Mouse (Mus musculus): ENCODE measurements at regions not wholly inside any gene's neighbourhood (a gene's known extent, or its start where the extent isn't known, plus 50 kb on each side); places are given as distances from the start of the nearest gene placed in this dataset.

DNA sequence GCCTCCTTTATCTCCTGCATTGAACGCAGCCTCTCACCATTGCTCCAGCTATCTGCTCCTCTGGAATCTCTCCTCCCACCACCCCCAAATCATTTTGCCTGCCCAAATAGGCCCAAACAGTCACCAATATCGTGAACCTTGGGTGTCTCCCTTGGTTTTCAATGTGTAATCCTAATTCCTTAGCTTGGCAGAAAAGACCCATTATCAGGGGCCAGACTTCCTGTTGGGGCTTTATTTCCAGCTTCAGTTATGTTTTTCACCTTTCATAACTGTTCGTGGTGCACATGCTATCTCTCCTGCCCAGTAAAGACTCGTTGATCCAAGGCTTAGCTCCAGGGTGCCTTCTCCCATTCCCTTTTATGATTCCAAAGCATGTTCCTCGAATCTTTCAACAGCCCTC lies 142.4 kb upstream of the Eya4 start:
- no peak for DNase-seq (ENCODE audit: inconsistent age in 2 of 2, low spot score in 1 of 2)

DNA sequence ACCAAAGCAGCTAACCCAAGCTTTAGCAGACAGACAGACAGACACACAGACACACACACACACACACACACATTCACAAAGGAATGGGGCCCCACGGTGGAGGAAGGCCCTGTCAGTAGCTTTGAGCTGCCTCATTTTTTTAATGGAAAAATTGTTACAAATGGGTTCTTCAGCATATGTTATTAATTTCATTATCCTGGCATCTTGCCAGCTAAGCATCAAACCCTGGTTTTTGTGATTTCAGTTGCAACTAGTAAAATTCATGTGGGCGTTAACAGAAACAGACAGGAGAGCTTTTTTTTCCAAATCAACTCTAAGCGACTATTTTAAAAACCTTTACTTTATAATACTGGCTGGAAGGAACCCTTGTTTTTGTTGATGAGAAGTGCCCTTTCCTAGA lies 138.4 kb upstream of the Eya4 start:
- DNase-seq (ENCODE audit: inconsistent age in 2 of 2, low spot score in 1 of 2), result peak in 1 of 2 experiments; percentile 14

DNA sequence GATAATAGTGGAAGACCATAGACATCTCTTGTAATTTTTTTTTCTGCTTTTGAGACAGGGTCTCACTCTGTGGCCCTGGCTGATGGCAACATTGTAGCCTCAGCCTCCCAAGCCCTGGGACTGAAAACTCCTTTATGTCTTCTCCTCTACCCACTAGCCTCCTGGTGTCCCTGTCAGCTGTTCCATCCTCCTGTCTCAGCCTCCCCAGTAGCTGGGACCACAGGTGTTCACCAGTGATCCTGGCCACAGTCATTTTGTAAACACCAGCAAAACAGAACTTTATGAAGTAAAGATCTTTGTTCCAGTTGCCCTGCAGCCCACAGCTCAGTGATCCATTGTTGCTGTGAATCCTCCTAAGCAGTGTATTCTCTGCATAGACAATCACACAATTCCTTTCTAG lies 129.9 kb upstream of the Eya4 start:
- DNase-seq (ENCODE audit: inconsistent age in 2 of 2, low spot score in 1 of 2), result peak in 1 of 2 experiments; percentile 11

DNA sequence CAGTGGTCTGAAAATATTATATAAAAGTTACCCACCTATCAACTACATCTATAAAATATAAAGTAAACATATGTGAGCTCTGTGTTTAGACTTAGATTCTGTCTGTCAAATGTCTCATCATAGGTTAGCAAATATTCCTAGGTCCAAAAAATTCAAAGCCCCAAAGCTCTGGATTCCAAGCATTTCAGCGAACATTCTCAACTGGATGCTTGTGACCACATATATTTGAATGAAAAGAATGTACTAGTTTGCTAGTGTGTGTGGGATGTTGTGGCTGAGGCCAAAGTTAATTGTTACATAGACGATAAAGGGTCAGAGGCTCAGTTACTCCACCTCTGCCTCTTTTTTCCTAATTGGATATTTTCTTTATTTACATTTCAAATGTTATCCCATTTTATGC lies 128.3 kb upstream of the Eya4 start:
- DNase-seq (ENCODE audit: inconsistent age in 2 of 2, low spot score in 1 of 2), result peak in 1 of 2 experiments; percentile 9

DNA sequence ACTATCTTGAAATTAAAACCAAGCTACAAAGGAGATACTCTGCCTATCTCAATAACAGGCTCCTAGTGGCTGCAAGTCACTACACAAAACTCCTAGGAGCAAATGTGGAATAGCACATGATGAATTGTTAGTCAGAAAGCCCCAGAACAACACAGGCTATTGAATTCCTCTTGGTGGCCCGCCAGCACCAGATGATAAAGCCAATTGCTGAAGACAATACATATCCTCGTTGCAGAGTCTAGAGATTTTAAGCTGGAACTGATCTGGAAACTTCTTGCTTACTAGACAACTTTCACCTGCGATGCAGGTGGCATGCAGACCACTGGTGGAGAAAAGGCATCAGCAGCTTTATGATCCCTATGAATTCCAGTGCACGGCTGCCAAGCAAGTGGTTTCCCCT lies 126.5 kb upstream of the Eya4 start:
- DNase-seq (ENCODE audit: inconsistent age in 2 of 2, low spot score in 1 of 2), result no peak

DNA sequence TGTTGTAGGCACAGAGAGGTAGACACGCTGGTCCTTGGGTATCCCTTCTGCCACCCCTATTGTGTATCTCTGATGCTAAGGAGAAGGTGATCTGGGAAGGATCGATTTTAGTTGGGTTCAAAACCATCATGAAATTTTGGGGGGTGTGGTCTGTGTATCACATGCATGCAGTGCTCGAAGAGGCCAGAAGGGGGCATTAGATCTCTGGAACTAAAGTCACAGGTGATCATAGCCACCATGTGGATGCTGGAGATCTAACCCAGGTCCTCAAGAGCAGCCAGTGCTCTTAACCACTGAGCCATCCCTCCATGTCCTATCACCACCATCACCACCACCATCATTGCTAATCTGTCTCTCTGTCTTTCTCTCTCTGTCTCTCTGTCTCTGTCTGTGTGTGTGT lies 100.4 kb upstream of the Eya4 start:
- no peak for DNase-seq (ENCODE audit: inconsistent age in 2 of 2, low spot score in 1 of 2)

DNA sequence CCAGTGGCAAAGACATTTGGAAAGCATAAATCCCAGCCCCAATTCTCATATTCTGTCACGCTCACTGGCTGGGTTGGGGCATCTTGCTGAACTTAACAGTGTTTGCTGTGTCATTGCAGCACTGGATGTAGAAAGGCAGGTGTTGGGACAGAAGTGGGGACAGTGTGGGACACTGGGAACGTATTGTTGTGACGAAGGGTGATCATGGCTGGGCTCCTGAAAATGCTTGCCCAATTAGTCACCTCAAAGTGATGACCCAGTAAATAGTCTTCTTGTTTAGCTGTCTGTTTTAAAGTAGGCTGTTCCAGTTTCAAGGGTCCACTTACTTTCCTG lies 100.0 kb upstream of the Eya4 start:
- no peak for DNase-seq (ENCODE audit: inconsistent age in 2 of 2, low spot score in 1 of 2)

DNA sequence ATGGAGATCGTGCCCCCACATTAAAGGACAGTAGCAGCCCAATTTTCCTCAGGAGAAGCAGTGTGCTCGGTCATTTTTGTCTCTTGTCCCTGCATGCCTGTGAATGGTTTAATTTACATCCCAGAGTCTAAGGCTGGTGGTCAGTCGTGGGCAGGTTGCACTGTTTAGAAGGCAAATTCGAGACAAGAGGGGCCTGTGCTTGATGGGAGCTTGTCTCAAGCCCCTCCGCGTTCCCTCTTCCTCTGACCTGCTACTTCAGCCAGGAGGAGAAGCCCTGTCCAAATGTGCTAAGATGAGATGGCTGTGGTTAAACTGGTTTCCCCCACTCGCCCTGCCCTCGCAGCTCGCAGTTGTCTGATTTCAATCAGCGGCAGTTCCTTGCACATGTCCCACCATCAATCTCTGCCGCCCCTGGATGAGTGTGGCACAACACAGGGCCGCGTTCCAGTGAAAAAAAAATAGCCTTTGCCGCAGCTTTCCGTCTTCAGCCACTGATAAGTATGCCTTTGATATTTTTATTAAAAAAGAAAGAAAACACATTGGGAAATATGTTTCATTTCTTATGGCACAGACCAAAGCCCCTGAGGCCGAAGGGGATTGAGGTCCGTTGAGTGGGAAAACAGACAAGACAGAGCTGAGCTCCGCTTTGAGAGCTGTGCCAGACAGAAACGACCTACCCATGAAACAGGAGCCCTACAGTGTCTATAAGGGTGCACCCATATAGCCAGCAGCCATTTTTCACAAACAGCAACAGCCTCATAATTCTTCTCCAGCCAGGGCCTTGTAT lies 99.5 kb upstream of the Eya4 start:
- DNase-seq (ENCODE audit: inconsistent age in 2 of 2, low spot score in 1 of 2), result no peak

DNA sequence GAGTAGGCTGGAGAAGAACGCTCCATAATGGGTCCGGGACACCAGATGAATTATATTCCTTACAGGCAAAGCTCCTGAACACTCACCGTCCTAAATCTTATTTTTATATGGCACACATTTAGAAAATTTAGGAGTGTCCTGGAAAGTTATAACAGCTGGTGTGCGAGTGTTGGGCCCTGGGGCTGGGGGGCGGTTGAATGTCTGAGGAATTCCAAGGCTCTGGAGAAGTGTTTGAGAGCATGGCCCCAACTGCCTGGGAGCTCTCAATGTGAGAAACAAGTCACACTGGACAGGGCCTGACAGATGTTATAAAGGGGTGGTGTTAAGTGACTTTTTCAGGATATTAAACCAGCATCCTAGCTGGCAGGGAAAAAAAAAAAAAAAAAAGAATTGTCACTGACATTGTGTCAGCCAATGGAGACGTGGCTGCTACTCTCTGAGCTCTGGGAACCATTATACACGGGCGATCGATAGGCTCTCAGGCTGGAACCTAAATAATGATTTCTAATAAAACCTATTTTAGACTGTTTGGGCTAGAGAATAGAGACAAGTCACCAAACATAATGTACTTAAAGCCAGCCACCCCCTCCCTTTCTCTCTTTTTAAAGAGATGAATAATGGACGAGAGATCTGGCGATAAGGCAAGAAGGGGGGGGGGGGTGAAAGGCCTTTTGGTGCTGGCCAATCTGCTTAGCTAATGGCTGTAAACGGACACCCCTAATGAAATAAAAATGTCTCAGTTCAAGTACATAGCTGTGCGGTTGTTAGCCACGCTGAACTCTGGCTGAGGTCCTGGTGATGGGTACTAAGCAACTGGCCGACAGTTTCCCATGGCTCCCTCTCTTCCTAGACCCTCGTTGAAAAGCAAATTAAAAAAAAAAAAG lies 98.6 kb upstream of the Eya4 start:
- DNase-seq (ENCODE audit: inconsistent age in 2 of 2, low spot score in 1 of 2), result no peak

DNA sequence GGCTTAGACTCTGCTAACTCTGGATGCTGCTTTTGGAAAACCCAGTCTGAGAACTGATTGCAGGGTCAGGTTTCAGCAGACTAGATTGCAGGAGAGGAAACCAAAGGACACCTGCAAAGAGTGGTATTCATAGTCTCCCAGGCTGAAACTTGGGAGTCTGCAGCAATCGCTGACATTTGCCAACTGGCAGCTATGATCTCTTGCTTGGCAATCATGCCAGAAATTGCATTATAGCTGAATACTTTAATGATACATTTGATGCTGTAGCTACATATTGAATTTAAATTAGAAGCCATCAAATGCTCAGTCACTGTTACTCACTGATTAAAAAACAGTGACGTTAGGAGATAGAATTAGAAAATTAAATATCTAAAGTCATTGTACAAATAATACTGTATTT lies 79.8 kb upstream of the Eya4 start:
- no peak for DNase-seq (ENCODE audit: inconsistent age in 2 of 2, low spot score in 1 of 2)

DNA sequence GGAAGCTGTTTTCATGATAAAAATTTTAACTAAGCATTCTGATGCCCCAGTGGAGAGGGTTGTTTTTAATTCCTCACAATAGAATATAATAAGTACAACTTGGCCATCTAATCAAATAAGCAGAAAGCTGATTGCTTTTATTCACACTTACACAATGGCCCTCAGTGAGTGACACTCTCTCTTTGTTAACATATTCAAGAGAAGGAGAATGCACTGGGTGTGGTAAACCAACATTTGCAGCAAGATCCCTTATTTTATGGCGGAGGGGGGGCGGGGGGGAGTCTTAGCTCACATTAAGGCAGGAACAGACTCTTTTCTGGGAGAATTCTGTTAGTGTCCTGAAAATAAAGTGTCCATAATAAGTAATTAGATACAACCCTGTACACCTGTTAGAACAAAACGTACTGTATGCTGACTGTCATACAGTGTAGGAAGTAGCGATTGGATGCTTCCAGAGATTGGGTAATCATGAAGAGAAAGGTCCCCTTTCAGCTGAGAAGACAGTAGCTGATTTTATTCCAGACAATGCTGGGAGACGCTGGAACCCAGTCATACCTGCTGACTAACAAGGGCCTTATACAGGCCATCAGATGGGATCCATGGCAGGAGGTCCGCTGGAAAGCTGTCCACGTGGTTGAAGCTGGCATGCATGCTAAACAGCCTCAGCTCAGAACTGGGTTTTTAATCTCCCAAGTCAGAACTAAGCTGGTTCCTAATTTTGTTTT lies 63.4 kb upstream of the Eya4 start:
- no peak for DNase-seq (ENCODE audit: inconsistent age in 2 of 2, low spot score in 1 of 2)

DNA sequence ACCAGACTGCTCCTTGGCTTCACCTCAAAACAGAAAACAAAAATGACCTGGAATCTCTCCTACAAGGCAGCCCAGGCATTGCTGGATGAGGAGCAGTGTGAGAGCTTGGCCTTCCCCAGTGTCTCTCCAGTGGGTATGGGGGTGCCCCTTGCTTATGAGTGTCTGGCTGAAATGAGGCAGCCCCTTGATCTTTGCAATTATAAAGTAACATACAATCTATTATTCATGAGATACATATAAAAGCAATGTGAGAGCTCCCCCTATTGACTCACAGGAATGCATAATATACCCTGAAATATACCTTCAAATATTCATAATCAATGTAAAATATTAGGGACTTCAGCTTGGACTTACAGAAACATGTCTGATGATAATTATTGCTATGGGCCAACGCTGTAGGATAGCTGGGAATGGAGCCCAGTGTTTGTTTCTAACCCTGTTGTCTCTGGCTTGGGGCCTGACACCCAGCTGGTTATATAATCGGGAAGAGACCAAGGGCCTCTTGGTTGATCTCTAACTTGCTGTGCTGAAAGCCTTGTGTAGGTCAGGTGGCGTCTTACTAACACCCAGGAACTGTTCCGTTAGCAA lies 52.9 kb upstream of the Eya4 start:
- DNase-seq (ENCODE audit: inconsistent age in 2 of 2, low spot score in 1 of 2), result peak in 1 of 2 experiments; percentile 29

Data from adrenal gland, adult (tissue).